Mouse (Mus musculus): ENCODE measurements around the gene Tmem42. TPM values are rescaled to one million over a fixed set of nuclear protein-coding genes. Genes with fewer than 3 reads are reported as not detected.

Gene Tmem42
- polyA plus RNA-seq, 1 experiment from 2014 or later: 6.6 TPM

- Histone ChIP-seq H3K36me3 (ENCODE audit: control insufficient read depth, insufficient read depth) (no peaks in the 10 kb centered on the region), H3K27ac (ENCODE audit: low read length) (no peak within 1 kb of the TSS), H3K9ac (ENCODE audit: low read depth, low read length) (no peak within 1 kb of the TSS), H3K4me2 (ENCODE audit: low read depth, low read length) (no peak within 1 kb of the TSS), H3K4me1 (ENCODE audit: control insufficient read depth, low read depth, low read length) (no peaks in the 10 kb centered on the region; the same call in 1 of the 2 replicates), H3K9me3 (replicated peaks; ENCODE audit: control insufficient read depth, low read length) (no peaks in the 10 kb centered on the region), H3K4me3 (ENCODE audit: low read depth, low read length) (no peak within 1 kb of the TSS), H3K27me3 (ENCODE audit: control insufficient read depth, insufficient read depth, low read depth, low read length) (no peaks in the 10 kb centered on the region)
- ATAC-seq (ENCODE audit: low read depth): no peak
- WGBS (ENCODE audit: insufficient replicate concordance): 57% methylated on average over 4 of the region's 4 CpGs
Observed at GRCm38 (mm10) chr9:123034426-123034825, 13.3 kb downstream of the Tmem42 start, which contains the start of gene Tgm4. Tgm4 (plus strand) TSS chr9:123034726.

- 29% methylated on average over 1 of the region's 1 CpGs for WGBS (ENCODE audit: insufficient replicate concordance)
- Histone ChIP-seq H3K4me2 (ENCODE audit: low read depth, low read length) (no peak overlapping the region), H3K4me1 (ENCODE audit: control insufficient read depth, low read depth, low read length) (no peaks in the 10 kb centered on the region), H3K9me3 (replicated peaks; ENCODE audit: control insufficient read depth, low read length) (no peaks in the 10 kb centered on the region), H3K27ac (ENCODE audit: low read length) (no peak overlapping the region), H3K27me3 (ENCODE audit: control insufficient read depth, insufficient read depth, low read depth, low read length) (no peaks in the 10 kb centered on the region), H3K4me3 (ENCODE audit: low read depth, low read length) (no peak overlapping the region), H3K36me3 (ENCODE audit: control insufficient read depth, insufficient read depth) (no peaks in the 10 kb centered on the region), H3K9ac (ENCODE audit: low read depth, low read length) (no peak overlapping the region)
- ATAC-seq (ENCODE audit: low read depth): no peak
Observed at GRCm38 (mm10) chr9:123047665-123048064, 26.5 kb downstream of the Tmem42 start.

- Histone ChIP-seq H3K4me2 (ENCODE audit: low read depth, low read length) (no peak overlapping the region), H3K27ac (ENCODE audit: low read length) (no peak overlapping the region), H3K4me3 (ENCODE audit: low read depth, low read length) (no peak overlapping the region), H3K9me3 (replicated peaks; ENCODE audit: control insufficient read depth, low read length) (no peaks in the 10 kb centered on the region), H3K4me1 (ENCODE audit: control insufficient read depth, low read depth, low read length) (no peaks in the 10 kb centered on the region), H3K27me3 (ENCODE audit: control insufficient read depth, insufficient read depth, low read depth, low read length) (no peaks in the 10 kb centered on the region), H3K9ac (ENCODE audit: low read depth, low read length) (no peak overlapping the region), H3K36me3 (ENCODE audit: control insufficient read depth, insufficient read depth) (no peaks in the 10 kb centered on the region)
- ATAC-seq (ENCODE audit: low read depth): no peak
Observed at GRCm38 (mm10) chr9:123058724-123059292, 37.7 kb downstream of the Tmem42 start.

GRCm38 (mm10) chr9:123060172-123060571 is 39.0 kb downstream of the Tmem42 start:
- H3K4me3 ChIP-seq (ENCODE audit: low read depth, low read length): no peak overlapping the region
- H3K4me1 ChIP-seq (ENCODE audit: control insufficient read depth, low read depth, low read length): no peaks in the 10 kb centered on the region
- H3K9ac ChIP-seq (ENCODE audit: low read depth, low read length): no peak overlapping the region
- H3K27ac ChIP-seq (ENCODE audit: low read length): no peak overlapping the region
- 36% methylated on average over 3 of the region's 3 CpGs for WGBS (ENCODE audit: insufficient replicate concordance)
- no peaks in the 10 kb centered on the region for H3K36me3 ChIP-seq (ENCODE audit: control insufficient read depth, insufficient read depth)
- H3K4me2 ChIP-seq (ENCODE audit: low read depth, low read length): no peak overlapping the region
- H3K9me3 ChIP-seq (replicated peaks; ENCODE audit: control insufficient read depth, low read length): no peaks in the 10 kb centered on the region
- H3K27me3 ChIP-seq (ENCODE audit: control insufficient read depth, insufficient read depth, low read depth, low read length): no peaks in the 10 kb centered on the region
- no peak for ATAC-seq (ENCODE audit: low read depth)

Other genes with a start within 250 kb of the Tmem42 start
- 2.0 and 2.1 TPM in 2 replicates for gene Tcaim, start 215.8 kb upstream of the Tmem42 start, polyA plus RNA-seq (2015; fragmentation: Nextera tagmentation; extraction: Ambion mirVana)
- 0.16 TPM in 1 of 2 replicates, not detected in the other for gene Gm35549, start 177.3 kb upstream of the Tmem42 start, polyA plus RNA-seq (2015; fragmentation: Nextera tagmentation; extraction: Ambion mirVana)
- gene Zfp445, start 155.3 kb upstream of the Tmem42 start, polyA plus RNA-seq (2015; fragmentation: Nextera tagmentation; extraction: Ambion mirVana): 19.4 and 20.3 TPM in 2 replicates
- gene Zkscan7, start 135.6 kb upstream of the Tmem42 start, polyA plus RNA-seq (2015; fragmentation: Nextera tagmentation; extraction: Ambion mirVana): 0.69 and 1.0 TPM in 2 replicates
- 1.6 and 1.8 TPM in 2 replicates for gene Zfp105, start 98.3 kb upstream of the Tmem42 start, polyA plus RNA-seq (2015; fragmentation: Nextera tagmentation; extraction: Ambion mirVana)
- 12.0 and 14.0 TPM in 2 replicates for gene 1110059G10Rik, start 70.3 kb upstream of the Tmem42 start, polyA plus RNA-seq (2015; fragmentation: Nextera tagmentation; extraction: Ambion mirVana)
- 26.9 and 30.4 TPM in 2 replicates for gene Kif15, start 70.3 kb upstream of the Tmem42 start, polyA plus RNA-seq (2015; fragmentation: Nextera tagmentation; extraction: Ambion mirVana)
- gene Tgm4, start 13.4 kb downstream of the Tmem42 start, polyA plus RNA-seq (2015; fragmentation: Nextera tagmentation; extraction: Ambion mirVana): 0.12 and 0.13 TPM in 2 replicates
- gene Zdhhc3, start 91.9 kb downstream of the Tmem42 start, polyA plus RNA-seq (2015; fragmentation: Nextera tagmentation; extraction: Ambion mirVana): 26.3 and 27.6 TPM in 2 replicates
- 63.6 and 67.5 TPM in 2 replicates for gene Exosc7, start 91.9 kb downstream of the Tmem42 start, polyA plus RNA-seq (2015; fragmentation: Nextera tagmentation; extraction: Ambion mirVana)
- 0.20 TPM in 1 of 2 replicates, not detected in the other for gene Clec3b, start 129.6 kb downstream of the Tmem42 start, polyA plus RNA-seq (2015; fragmentation: Nextera tagmentation; extraction: Ambion mirVana)
- gene Cdcp1, start 194.7 kb downstream of the Tmem42 start, polyA plus RNA-seq (2015; fragmentation: Nextera tagmentation; extraction: Ambion mirVana): 0.78 and 1.2 TPM in 2 replicates
- gene Tmem158, start 239.4 kb downstream of the Tmem42 start, polyA plus RNA-seq (2015; fragmentation: Nextera tagmentation; extraction: Ambion mirVana): 0.71 and 0.75 TPM in 2 replicates

Measured in liver, embryonic 16.5 days (tissue).